Mouse (Mus musculus) colon, adult 2 months (tissue): ENCODE measurements around the gene Scg5. TPM values are rescaled to one million over a fixed set of nuclear protein-coding genes. Genes with fewer than 3 reads are reported as not detected.

ENCODE experiments used
- polyA plus RNA-seq: library from polyadenylated mRNA; depleted of rRNA; stranded (reverse); fragments of >200 nt; gene quantifications from 2 replicates; pipeline ENCODE4 v1.2.3, GENCODE M21; 2012; rRNA removed

Scg5 gene
- polyA plus RNA-seq: 2.7 and 3.7 TPM in 2 replicates

GRCm38 (mm10) chr2:113828943-113829882, at the start of gene Scg5:
Scg5 (minus strand) TSS chr2:113829121.

GRCm38 (mm10) chr2:113848245-113849121, 19.6 kb upstream of the Scg5 start, which contains the start of gene Arhgap11a:
Arhgap11a (minus strand) TSS chr2:113848661.

GRCm38 (mm10) chr2:113758311-113759161, 70.4 kb downstream of the Scg5 start, which contains the start of gene Grem1:
Grem1 (minus strand) TSS chr2:113758646.

Other genes with a start within 250 kb of the Scg5 start
- 20.9 and 29.6 TPM in 2 replicates for gene Grem1, start 70.5 kb downstream of the Scg5 start, polyA plus RNA-seq
- 1.3 and 1.5 TPM in 2 replicates for gene Arhgap11a, start 19.5 kb upstream of the Scg5 start, polyA plus RNA-seq
- gene Gjd2, start 184.5 kb upstream of the Scg5 start, polyA plus RNA-seq: 0.12 and 0.35 TPM in 2 replicates
- gene Actc1, start 224.4 kb upstream of the Scg5 start, polyA plus RNA-seq: 3.5 and 6.1 TPM in 2 replicates